21 mouse cellular contexts compared by ENCODE assay signal in the genomic region with DNA sequence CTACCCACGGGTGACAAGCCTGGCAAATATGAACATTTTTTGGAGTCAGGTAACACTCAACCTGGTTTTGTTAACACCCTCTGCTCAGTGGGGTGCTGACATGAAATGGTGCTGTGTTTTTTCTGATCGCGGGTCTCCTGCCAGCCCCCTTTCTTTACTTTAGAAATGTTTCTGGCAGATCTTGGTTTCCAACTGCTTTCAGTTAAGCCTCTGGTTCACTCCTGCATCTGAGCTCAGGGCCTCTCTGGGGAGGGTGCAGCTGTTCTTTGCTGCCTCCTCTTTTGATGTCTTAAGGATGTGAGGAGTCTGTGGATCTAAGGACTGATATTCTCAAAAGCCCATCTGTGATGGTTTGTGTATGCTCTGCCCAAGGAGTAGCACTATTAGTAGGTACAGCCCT. TPM values are rescaled to one million over a fixed set of nuclear protein-coding genes. Genes with fewer than 3 reads are reported as not detected.
A peak's percentile ranks its signal among the peaks of the same experiment; 100 is the strongest.
DNase-seq lines count a peak whose midpoint lies in the region; ATAC-seq and TF ChIP-seq lines count a peak whose summit lies in the region.
"Had no signal": no experiment of that assay in that cellular context is flagged by ENCODE, and none has a peak within 500 bp of the region (broad histone marks: within the 10 kb centered on the region; RNA-seq: fewer than 3 reads in every experiment).

No protein-coding gene starts in this region.

- no peak for ATAC-seq in liver, embryonic 15.5 days (ENCODE audit: insufficient read depth)
- ATAC-seq in embryonic facial prominence, embryonic 13.5 days (ENCODE audit: insufficient number of reproducible peaks, insufficient read depth, low FRiP score, low TSS enrichment, low read depth): no peak
- no peak for ATAC-seq in limb, embryonic 15.5 days (ENCODE audit: insufficient number of reproducible peaks, low FRiP score, low TSS enrichment, low read depth)
- ATAC-seq in granulocyte monocyte progenitor cell, adult 5-6 weeks (replicated peaks; ENCODE audit: poor library complexity, severe bottlenecking): no peak
- no peak for ATAC-seq in lung, postnatal 0 days
- ATAC-seq: forebrain, embryonic 15.5 days; hindbrain, postnatal 0 days had no signal

- TF ChIP-seq EP300 in lung, postnatal 0 days (IDR thresholded peaks at IDR 0.05): no peak

- DNase-seq in liver: no peak
- DNase-seq in thymus, postnatal 36 days: peak; percentile 53 to 71
- no peak for DNase-seq in lung, postnatal 0 days (ENCODE audit: low spot score)
- DNase-seq: adrenal gland, postnatal 25 days; cerebellum, adult 9-11 months; gastrocnemius, postnatal 10 days; heart, postnatal 36 days; kidney, adult 2 months; layer of hippocampus, postnatal 36 days; left cerebral cortex, postnatal 4 days had no signal

- no peak overlapping the region for H3K4me2 ChIP-seq in liver, embryonic 15.5 days
- H3K4me2 ChIP-seq in embryonic facial prominence, embryonic 13.5 days: no peak overlapping the region
- H3K4me2 ChIP-seq in limb, embryonic 15.5 days: no peak overlapping the region
- H3K4me2 ChIP-seq in lung, postnatal 0 days (replicated peaks; ENCODE audit: low read depth, low read length): no peak overlapping the region
- H3K4me2 ChIP-seq: embryonic facial prominence, embryonic 15.5 days; forebrain, embryonic 15.5 days had no signal

- H3K9ac ChIP-seq in liver, embryonic 15.5 days: no peak overlapping the region
- no peak overlapping the region for H3K9ac ChIP-seq in embryonic facial prominence, embryonic 13.5 days
- no peak overlapping the region for H3K9ac ChIP-seq in limb, embryonic 15.5 days
- H3K9ac ChIP-seq in lung, postnatal 0 days (replicated peaks; ENCODE audit: low read depth): no peak overlapping the region
- H3K9ac ChIP-seq: embryonic facial prominence, embryonic 15.5 days; forebrain, embryonic 15.5 days had no signal

- no peak for TF ChIP-seq CTCF in lung, postnatal 0 days (IDR thresholded peaks at IDR 0.05)

- no peaks in the 10 kb centered on the region for H3K36me3 ChIP-seq in liver, embryonic 15.5 days (replicated peaks)
- H3K36me3 ChIP-seq in embryonic facial prominence, embryonic 13.5 days: no peaks in the 10 kb centered on the region
- no peaks in the 10 kb centered on the region for H3K36me3 ChIP-seq in limb, embryonic 15.5 days
- H3K36me3 ChIP-seq in lung, postnatal 0 days (ENCODE audit: insufficient read depth, low read length): no peaks in the 10 kb centered on the region
- H3K36me3 ChIP-seq: embryonic facial prominence, embryonic 15.5 days; forebrain, embryonic 15.5 days; heart, embryonic 10.5 days had no signal

- no peaks in the 10 kb centered on the region for H3K27me3 ChIP-seq in liver, embryonic 15.5 days
- H3K27me3 ChIP-seq in embryonic facial prominence, embryonic 13.5 days: no peaks in the 10 kb centered on the region
- no peaks in the 10 kb centered on the region for H3K27me3 ChIP-seq in limb, embryonic 15.5 days
- H3K27me3 ChIP-seq in lung, postnatal 0 days (replicated peaks; ENCODE audit: insufficient read depth, low read length): no peaks in the 10 kb centered on the region
- H3K27me3 ChIP-seq: CH12.LX; embryonic facial prominence, embryonic 15.5 days; forebrain, embryonic 15.5 days had no signal

- no peak overlapping the region for H3K4me3 ChIP-seq in liver, embryonic 15.5 days (replicated peaks)
- no peak overlapping the region for H3K4me3 ChIP-seq in embryonic facial prominence, embryonic 13.5 days
- no peak overlapping the region for H3K4me3 ChIP-seq in limb, embryonic 15.5 days
- no peak overlapping the region for H3K4me3 ChIP-seq in lung, postnatal 0 days (ENCODE audit: low read depth, low read length)
- H3K4me3 ChIP-seq: embryonic facial prominence, embryonic 15.5 days; forebrain, embryonic 15.5 days; heart, embryonic 10.5 days; megakaryocyte, embryonic 14.5 days had no signal

- H3K4me1 ChIP-seq in liver, embryonic 15.5 days (replicated peaks): peaks cover 26% of the 10 kb centered on the region
- H3K4me1 ChIP-seq in embryonic facial prominence, embryonic 13.5 days: peaks cover 29% of the 10 kb centered on the region
- peaks cover 28% of the 10 kb centered on the region for H3K4me1 ChIP-seq in limb, embryonic 15.5 days
- H3K4me1 ChIP-seq in lung, postnatal 0 days (ENCODE audit: insufficient read depth, low read depth, low read length): no peaks in the 10 kb centered on the region

- 0 out of 2 replicates have a peak overlapping the region, but pooled peaks have one; percentile 61 for H3K27ac ChIP-seq in liver, embryonic 15.5 days (replicated peaks)
- 0 out of 2 replicates have a peak overlapping the region, but pooled peaks have one; percentile 39 for H3K27ac ChIP-seq in embryonic facial prominence, embryonic 13.5 days
- peak overlapping the region; percentile 62 for H3K27ac ChIP-seq in limb, embryonic 15.5 days
- no peak overlapping the region for H3K27ac ChIP-seq in lung, postnatal 0 days (ENCODE audit: low read length)
- H3K27ac ChIP-seq: embryonic facial prominence, embryonic 15.5 days; forebrain, embryonic 15.5 days; hindbrain, postnatal 0 days; stomach, postnatal 0 days had no signal

- whole genome bisulfite sequencing in liver, embryonic 15.5 days (ENCODE audit: insufficient replicate concordance): 60% methylated on average over 3 of the region's 3 CpGs
- 21% methylated on average over 3 of the region's 3 CpGs for WGBS in embryonic facial prominence, embryonic 13.5 days
- 25% methylated on average over 3 of the region's 3 CpGs for WGBS in limb, embryonic 15.5 days
- 46% methylated on average over 3 of the region's 3 CpGs for WGBS in lung, postnatal 0 days

- no peaks in the 10 kb centered on the region for H3K9me3 ChIP-seq in liver, embryonic 15.5 days (replicated peaks)
- H3K9me3 ChIP-seq in embryonic facial prominence, embryonic 13.5 days: no peaks in the 10 kb centered on the region
- H3K9me3 ChIP-seq in limb, embryonic 15.5 days: no peaks in the 10 kb centered on the region
- no peaks in the 10 kb centered on the region for H3K9me3 ChIP-seq in lung, postnatal 0 days (ENCODE audit: low read length)
- H3K9me3 ChIP-seq: embryonic facial prominence, embryonic 15.5 days; forebrain, embryonic 15.5 days; heart, embryonic 10.5 days had no signal

RNA-seq across cellular contexts. Expression of a gene that starts 55.1 kb away (rescaled TPM):
- polyA plus RNA-seq in liver, embryonic 15.5 days (2015; fragmentation: Nextera tagmentation; extraction: Ambion mirVana): 2.4 and 2.5 TPM in 2 replicates
- polyA plus RNA-seq in embryonic facial prominence, embryonic 13.5 days (2015; fragmentation: Nextera tagmentation; extraction: Ambion mirVana): 3.7 and 5.0 TPM in 2 replicates
- polyA plus RNA-seq in limb, embryonic 15.5 days (2015; fragmentation: Nextera tagmentation; extraction: Ambion mirVana): 4.7 and 5.0 TPM in 2 replicates
- total RNA-seq in granulocyte monocyte progenitor cell, adult 5-6 weeks (2014; fragmentation: Nextera tagmentation): 27.8 and 29.2 TPM in 2 replicates
- 23.6 and 27.2 TPM in 2 replicates for total RNA-seq in granulocyte monocyte progenitor cell, adult 5-6 weeks (2017)
- 0.88 and 1.1 TPM in 2 replicates for polyA plus RNA-seq in lung, postnatal 0 days (2015; fragmentation: Nextera tagmentation; extraction: Ambion mirVana)

RNA-seq across cellular contexts. Expression of a gene that starts 55.2 kb away (rescaled TPM):
- polyA plus RNA-seq in liver, embryonic 15.5 days (2015; fragmentation: Nextera tagmentation; extraction: Ambion mirVana): 27.5 and 29.5 TPM in 2 replicates
- polyA plus RNA-seq in embryonic facial prominence, embryonic 13.5 days (2015; fragmentation: Nextera tagmentation; extraction: Ambion mirVana): 38.4 and 39.0 TPM in 2 replicates
- 30.1 and 34.4 TPM in 2 replicates for polyA plus RNA-seq in limb, embryonic 15.5 days (2015; fragmentation: Nextera tagmentation; extraction: Ambion mirVana)
- total RNA-seq in granulocyte monocyte progenitor cell, adult 5-6 weeks (2014; fragmentation: Nextera tagmentation): 27.9 and 36.4 TPM in 2 replicates
- 33.9 and 37.4 TPM in 2 replicates for total RNA-seq in granulocyte monocyte progenitor cell, adult 5-6 weeks (2017)
- polyA plus RNA-seq in lung, postnatal 0 days (2015; fragmentation: Nextera tagmentation; extraction: Ambion mirVana): 17.8 and 18.6 TPM in 2 replicates

Comparison
In these comparisons a context has a peak if more than half of its experiments do, and no peak if none do; other contexts are left out.
1. DNase-seq: peak in thymus, postnatal 36 days (2 of 2); none in liver (single experiment) and lung, postnatal 0 days (single experiment).